8 mouse cellular contexts compared by ENCODE assay signal in the genomic region with DNA sequence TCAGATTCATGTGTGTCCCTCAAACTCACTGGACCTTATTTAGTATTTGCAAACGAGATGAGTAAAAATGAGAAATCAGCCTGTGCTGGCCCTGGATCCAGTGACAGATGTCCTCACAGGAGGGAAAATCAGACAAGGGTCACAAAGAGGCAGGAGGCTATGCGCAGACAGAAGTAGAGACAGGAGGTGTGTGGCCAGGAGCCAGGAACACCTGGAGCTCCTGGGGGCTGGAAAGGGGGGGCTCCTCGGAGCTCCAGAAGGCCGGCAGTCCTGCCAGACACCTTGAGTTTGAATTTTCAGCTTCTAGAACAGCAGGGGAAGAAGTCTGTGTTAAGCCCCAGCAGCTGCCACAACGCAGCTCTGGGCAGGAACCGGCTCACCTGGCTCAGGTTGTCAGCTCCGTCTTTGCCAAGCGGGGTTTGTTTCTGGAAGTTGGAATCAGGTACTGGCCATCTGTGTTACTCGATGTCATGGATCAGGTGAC. TPM values are rescaled to one million over a fixed set of nuclear protein-coding genes. Genes with fewer than 3 reads are reported as not detected.
DNase-seq lines count a peak whose midpoint lies in the region; ATAC-seq lines count a peak whose summit lies in the region.

No protein-coding gene starts in this region.

- H3K4me2 ChIP-seq in forebrain, embryonic 13.5 days, result no peak overlapping the region
- H3K4me2 ChIP-seq in forebrain, embryonic 12.5 days, result no peak overlapping the region; the same call in 1 of the 2 replicates
- no peak overlapping the region for H3K4me2 ChIP-seq in midbrain, embryonic 15.5 days
- no peak overlapping the region; the same call in 1 of the 2 replicates for H3K4me2 ChIP-seq in embryonic facial prominence, embryonic 13.5 days
- H3K4me2 ChIP-seq in liver, embryonic 16.5 days (ENCODE audit: low read depth, low read length), result peak overlapping the region; percentile 70

- no peaks in the 10 kb centered on the region for H3K27me3 ChIP-seq in forebrain, embryonic 13.5 days
- H3K27me3 ChIP-seq in forebrain, embryonic 12.5 days, result 0 out of 2 replicates have a peak, but pooled peaks cover 3% of the 10 kb centered on the region
- H3K27me3 ChIP-seq in midbrain, embryonic 10.5 days (ENCODE audit: low read depth, poor library complexity, severe bottlenecking), result no peaks in the 10 kb centered on the region
- no peaks in the 10 kb centered on the region for H3K27me3 ChIP-seq in midbrain, embryonic 15.5 days (replicated peaks)
- H3K27me3 ChIP-seq in embryonic facial prominence, embryonic 13.5 days, result no peaks in the 10 kb centered on the region; the same call in 1 of the 2 replicates
- no peaks in the 10 kb centered on the region for H3K27me3 ChIP-seq in liver, embryonic 16.5 days (ENCODE audit: control insufficient read depth, insufficient read depth, low read depth, low read length)

- no peak for DNase-seq in midbrain, embryonic 10.5 days (ENCODE audit: low spot score)
- no peak for DNase-seq in B cell, adult 2 months
- no peak for DNase-seq in yolk sac, embryonic 10.5 days (ENCODE audit: low spot score)

- no peaks in the 10 kb centered on the region for H3K9me3 ChIP-seq in forebrain, embryonic 13.5 days (replicated peaks)
- H3K9me3 ChIP-seq in forebrain, embryonic 12.5 days, result no peaks in the 10 kb centered on the region
- H3K9me3 ChIP-seq in midbrain, embryonic 10.5 days (replicated peaks), result no peaks in the 10 kb centered on the region
- H3K9me3 ChIP-seq in midbrain, embryonic 15.5 days, result no peaks in the 10 kb centered on the region
- no peaks in the 10 kb centered on the region for H3K9me3 ChIP-seq in embryonic facial prominence, embryonic 13.5 days
- no peaks in the 10 kb centered on the region for H3K9me3 ChIP-seq in liver, embryonic 16.5 days (replicated peaks; ENCODE audit: control insufficient read depth, low read length)

- no peaks in the 10 kb centered on the region for H3K36me3 ChIP-seq in forebrain, embryonic 13.5 days (ENCODE audit: poor library complexity, severe bottlenecking)
- H3K36me3 ChIP-seq in forebrain, embryonic 12.5 days (replicated peaks), result no peaks in the 10 kb centered on the region
- H3K36me3 ChIP-seq in midbrain, embryonic 10.5 days, result no peaks in the 10 kb centered on the region
- no peaks in the 10 kb centered on the region for H3K36me3 ChIP-seq in midbrain, embryonic 15.5 days (replicated peaks)
- H3K36me3 ChIP-seq in embryonic facial prominence, embryonic 13.5 days, result no peaks in the 10 kb centered on the region
- no peaks in the 10 kb centered on the region for H3K36me3 ChIP-seq in liver, embryonic 16.5 days (ENCODE audit: control insufficient read depth, insufficient read depth)

- WGBS in forebrain, embryonic 13.5 days, result 53% methylated on average over 9 of the region's 9 CpGs
- 65% methylated on average over 9 of the region's 9 CpGs for WGBS in forebrain, embryonic 12.5 days
- 60% methylated on average over 9 of the region's 9 CpGs for WGBS in midbrain, embryonic 10.5 days
- WGBS in midbrain, embryonic 15.5 days, result 58% methylated on average over 9 of the region's 9 CpGs
- 44% methylated on average over 9 of the region's 9 CpGs for WGBS in embryonic facial prominence, embryonic 13.5 days
- 58% methylated on average over 9 of the region's 9 CpGs for WGBS in liver, embryonic 16.5 days (ENCODE audit: insufficient replicate concordance)

- H3K4me3 ChIP-seq in forebrain, embryonic 13.5 days, result no peak overlapping the region
- H3K4me3 ChIP-seq in forebrain, embryonic 12.5 days (replicated peaks), result no peak overlapping the region
- no peak overlapping the region for H3K4me3 ChIP-seq in midbrain, embryonic 10.5 days
- no peak overlapping the region for H3K4me3 ChIP-seq in midbrain, embryonic 15.5 days
- no peak overlapping the region for H3K4me3 ChIP-seq in embryonic facial prominence, embryonic 13.5 days
- H3K4me3 ChIP-seq in liver, embryonic 16.5 days (ENCODE audit: low read depth, low read length), result peak overlapping the region; percentile 64

- H3K4me1 ChIP-seq in forebrain, embryonic 13.5 days, result peaks cover 19% of the 10 kb centered on the region
- peaks cover 13% of the 10 kb centered on the region; the same call in 1 of the 2 replicates for H3K4me1 ChIP-seq in forebrain, embryonic 12.5 days
- H3K4me1 ChIP-seq in midbrain, embryonic 10.5 days, result peaks cover 23% of the 10 kb centered on the region
- H3K4me1 ChIP-seq in midbrain, embryonic 15.5 days, result 0 out of 2 replicates have a peak, but pooled peaks cover 2% of the 10 kb centered on the region
- H3K4me1 ChIP-seq in embryonic facial prominence, embryonic 13.5 days, result peaks cover 42% of the 10 kb centered on the region
- H3K4me1 ChIP-seq in liver, embryonic 16.5 days (ENCODE audit: control insufficient read depth, low read depth, low read length), result peaks cover 33% of the 10 kb centered on the region

- ATAC-seq in forebrain, embryonic 13.5 days, result no peak
- no peak for ATAC-seq in forebrain, embryonic 12.5 days (ENCODE audit: low FRiP score)
- no peak for ATAC-seq in midbrain, embryonic 15.5 days (replicated peaks)
- ATAC-seq in embryonic facial prominence, embryonic 13.5 days (ENCODE audit: insufficient number of reproducible peaks, insufficient read depth, low FRiP score, low TSS enrichment, low read depth), result no peak
- no peak for ATAC-seq in liver, embryonic 16.5 days (ENCODE audit: low read depth)

- H3K27ac ChIP-seq in forebrain, embryonic 13.5 days, result 0 out of 2 replicates have a peak overlapping the region, but pooled peaks have one; percentile 16
- H3K27ac ChIP-seq in forebrain, embryonic 12.5 days, result no peak overlapping the region
- peak overlapping the region; percentile 57; the same call in 1 of the 2 replicates for H3K27ac ChIP-seq in midbrain, embryonic 10.5 days (replicated peaks)
- no peak overlapping the region for H3K27ac ChIP-seq in midbrain, embryonic 15.5 days
- H3K27ac ChIP-seq in embryonic facial prominence, embryonic 13.5 days, result peak overlapping the region; percentile 55; the same call in 1 of the 2 replicates
- H3K27ac ChIP-seq in liver, embryonic 16.5 days (ENCODE audit: low read length), result peak overlapping the region; percentile 29; the same call in 1 of the 2 replicates

- H3K9ac ChIP-seq in forebrain, embryonic 13.5 days, result no peak overlapping the region
- H3K9ac ChIP-seq in forebrain, embryonic 12.5 days, result no peak overlapping the region
- H3K9ac ChIP-seq in midbrain, embryonic 15.5 days, result no peak overlapping the region
- no peak overlapping the region for H3K9ac ChIP-seq in embryonic facial prominence, embryonic 13.5 days
- H3K9ac ChIP-seq in liver, embryonic 16.5 days (ENCODE audit: low read depth, low read length), result peak overlapping the region; percentile 74

RNA-seq across cellular contexts. Expression of a gene that starts 53.7 kb away (rescaled TPM):
- polyA plus RNA-seq in forebrain, embryonic 13.5 days (2015; fragmentation: Nextera tagmentation; extraction: Ambion mirVana), result 95.2 and 104 TPM in 2 replicates
- polyA plus RNA-seq in forebrain, embryonic 12.5 days (2016; fragmentation: Nextera tagmentation; extraction: Ambion mirVana), result 94.7 and 96.2 TPM in 2 replicates
- polyA plus RNA-seq in midbrain, embryonic 10.5 days (2016; fragmentation: Nextera tagmentation; extraction: Ambion mirVana), result 84.5 and 105 TPM in 2 replicates
- polyA plus RNA-seq in midbrain, embryonic 15.5 days (2015; fragmentation: Nextera tagmentation; extraction: Ambion mirVana), result 125 and 135 TPM in 2 replicates
- 109 and 145 TPM in 2 replicates for polyA plus RNA-seq in embryonic facial prominence, embryonic 13.5 days (2015; fragmentation: Nextera tagmentation; extraction: Ambion mirVana)
- 90.6 and 92.1 TPM in 2 replicates for polyA plus RNA-seq in liver, embryonic 16.5 days (2015; fragmentation: Nextera tagmentation; extraction: Ambion mirVana)

Comparison
In these comparisons a context has a peak if more than half of its experiments do, and no peak if none do; other contexts are left out.
1. H3K27ac ChIP-seq: peak in forebrain, embryonic 13.5 days (single experiment), midbrain, embryonic 10.5 days (single experiment), embryonic facial prominence, embryonic 13.5 days (single experiment) and liver, embryonic 16.5 days (single experiment); none in forebrain, embryonic 12.5 days (single experiment) and midbrain, embryonic 15.5 days (single experiment).